Mouse (Mus musculus) ovary, adult 18-20 months (tissue): ENCODE measurements around the gene Zbed6.

ENCODE experiments used
- DNase-seq: peaks from one replicate; pipeline ENCODE4 v3.0.0; 2022; ENCODE audit warnings: low spot score, mixed read lengths

The Zbed6 gene

DNA sequence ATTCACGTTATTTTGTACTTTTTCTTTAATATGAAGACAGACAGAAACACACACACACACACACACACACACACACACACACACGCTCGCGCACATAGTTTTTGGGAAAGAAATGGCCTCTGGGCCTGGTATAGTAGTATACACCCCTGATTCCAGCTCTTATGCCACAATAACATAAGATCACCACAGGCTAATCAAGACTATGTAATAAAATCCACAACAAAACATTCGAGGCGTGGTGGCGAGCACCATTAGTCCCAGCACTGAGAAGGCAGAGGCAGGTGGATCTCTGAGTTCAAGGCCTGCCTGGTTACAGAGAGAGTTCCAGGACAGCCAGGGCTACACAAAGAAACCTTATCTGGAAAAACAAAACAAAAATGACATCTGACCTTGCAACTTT is 2.3 kb upstream of the Zbed6 start:
- no peak for DNase-seq

- peak; percentile 90 for DNase-seq
These were observed 683 bp upstream of the Zbed6 start, which contains the start of gene Gm38394 for GRCm38 (mm10) chr1:133661203-133661933. TSS of gene Gm38394 (minus strand) at chr1:133661318.

DNA sequence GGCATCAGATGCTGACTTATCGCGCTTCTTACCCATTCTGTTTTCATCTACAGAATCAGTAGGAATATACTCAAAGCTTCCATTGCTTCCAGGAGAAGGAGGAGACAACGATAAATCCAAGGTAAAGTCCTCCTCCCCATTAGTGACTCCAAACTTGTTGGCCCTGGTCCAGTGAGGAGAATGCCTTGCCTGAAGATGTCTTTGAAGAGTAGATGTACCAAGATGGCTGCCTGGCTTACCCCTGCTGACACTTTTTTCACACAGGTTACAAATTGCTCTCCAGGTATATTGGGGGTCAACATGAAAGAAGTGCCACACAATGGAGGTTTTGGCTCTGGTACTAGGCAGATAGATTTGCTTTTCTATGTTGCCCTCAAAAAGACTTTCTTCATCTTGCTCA is 1.8 kb downstream of the Zbed6 start:
- no peak for DNase-seq

GRCm38 (mm10) chr1:133656811-133657210 is 3.9 kb downstream of the Zbed6 start:
- no peak for DNase-seq

- no peak for DNase-seq
These were observed 7.7 kb downstream of the Zbed6 start for GRCm38 (mm10) chr1:133653033-133653432.

- no peak for DNase-seq
These were observed 10.2 kb downstream of the Zbed6 start for GRCm38 (mm10) chr1:133650288-133651055.

DNA sequence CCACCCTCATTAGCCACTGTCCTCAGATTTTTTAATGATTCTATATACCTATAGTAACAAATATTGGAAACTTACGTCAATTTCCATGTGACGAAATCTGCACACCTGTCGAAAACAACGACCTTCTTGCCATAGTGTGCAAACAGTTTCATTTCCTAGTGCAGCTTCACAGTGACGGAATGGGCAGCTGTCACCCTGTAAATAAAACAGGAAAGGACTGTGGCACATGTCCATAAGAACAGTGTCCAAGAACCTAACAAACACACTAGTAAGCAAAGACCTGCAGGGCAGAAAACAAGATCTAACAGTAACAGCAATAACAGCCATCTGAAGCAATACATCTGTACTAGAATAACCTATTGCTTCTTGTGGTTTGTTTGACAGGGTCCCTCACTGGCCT is 15.0 kb downstream of the Zbed6 start:
- DNase-seq, result no peak

- DNase-seq, result no peak
These were observed 19.5 kb downstream of the Zbed6 start for GRCm38 (mm10) chr1:133641163-133641562.

GRCm38 (mm10) chr1:133638517-133638916 is 22.2 kb downstream of the Zbed6 start:
- no peak for DNase-seq

GRCm38 (mm10) chr1:133632168-133632567 is 28.5 kb downstream of the Zbed6 start:
- DNase-seq, result no peak

DNA sequence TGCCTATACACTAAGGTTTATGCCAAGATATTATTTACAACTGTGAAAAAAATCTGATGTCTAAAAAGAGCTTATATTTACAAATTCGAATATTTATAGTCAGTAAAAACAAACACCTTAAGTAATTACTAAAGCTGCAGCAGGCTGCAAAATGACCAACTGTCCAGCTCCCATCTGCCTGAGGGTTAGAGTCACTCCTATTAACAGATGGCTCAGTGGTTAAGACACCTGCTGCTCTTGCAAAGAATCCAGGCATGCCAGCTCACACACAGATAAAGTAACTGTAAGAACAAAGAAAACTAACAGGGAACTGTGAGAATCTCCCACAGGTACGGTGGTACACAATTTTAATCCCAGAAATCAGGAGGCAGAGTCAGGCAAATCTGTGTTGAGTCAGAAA is 35.6 kb downstream of the Zbed6 start:
- no peak for DNase-seq

- DNase-seq, result no peak
These were observed 42.4 kb downstream of the Zbed6 start for GRCm38 (mm10) chr1:133618311-133618710.

DNA sequence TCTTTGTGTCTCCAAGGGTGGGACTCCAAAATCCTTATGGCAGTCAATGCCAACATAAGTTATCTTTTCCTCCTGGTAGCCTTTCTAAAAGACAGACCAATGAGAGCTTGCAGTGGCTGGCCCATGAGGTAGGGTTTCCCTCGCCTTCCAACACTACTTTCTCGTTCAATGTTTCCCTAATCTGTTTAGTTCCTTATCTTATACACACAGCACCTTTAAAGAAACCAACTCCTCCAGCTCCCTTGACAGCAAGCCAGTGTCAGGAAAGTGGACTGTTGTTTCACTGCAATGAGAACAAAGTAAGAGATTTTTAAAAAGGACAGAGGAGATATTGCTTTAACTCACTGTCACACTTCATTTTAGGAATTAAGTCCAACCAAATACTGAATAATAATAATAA is 42.8 kb downstream of the Zbed6 start:
- DNase-seq, result no peak

- DNase-seq, result no peak
These were observed 46.9 kb downstream of the Zbed6 start for GRCm38 (mm10) chr1:133613817-133614216.

DNA sequence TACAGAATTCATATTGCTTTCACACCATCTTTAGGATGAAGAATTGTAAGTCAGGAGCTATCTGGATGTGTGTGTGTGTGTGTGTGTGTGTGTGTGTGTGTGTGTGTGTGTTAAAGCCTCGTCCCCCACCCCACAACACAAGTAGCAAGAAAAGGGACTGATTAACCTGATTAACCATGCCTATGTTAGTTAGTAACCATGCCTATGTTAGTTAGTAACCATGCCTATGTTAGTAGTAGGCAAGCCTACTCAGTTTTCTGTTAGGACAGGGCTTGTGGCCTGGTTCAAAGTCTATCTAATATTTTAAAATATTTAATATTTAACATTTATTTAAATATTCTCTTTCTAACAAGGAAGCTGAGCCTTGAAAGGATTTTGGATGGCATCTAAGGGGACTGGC is 49.2 kb downstream of the Zbed6 start:
- DNase-seq, result no peak

DNA sequence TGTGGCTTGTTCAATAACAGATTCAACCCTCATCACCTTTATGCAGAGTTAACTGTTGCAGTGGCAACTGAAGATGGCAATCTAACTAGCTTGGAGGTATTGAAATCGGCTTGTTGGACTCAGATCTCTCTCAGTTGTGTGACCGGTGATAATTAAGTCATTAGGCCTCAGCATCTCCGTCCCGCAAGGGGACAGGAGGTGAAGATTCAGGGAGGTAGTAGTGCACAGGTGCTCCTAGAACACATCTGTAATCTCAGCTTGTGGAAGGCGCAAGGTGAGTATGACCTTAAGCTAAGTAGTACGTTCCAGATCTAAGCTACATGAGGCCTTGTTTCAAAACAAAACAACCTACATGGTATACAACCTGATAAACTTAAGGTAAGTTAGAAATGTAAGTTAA is 50.1 kb downstream of the Zbed6 start:
- no peak for DNase-seq

GRCm38 (mm10) chr1:133609771-133610502 is 50.7 kb downstream of the Zbed6 start, which contains the start of gene Snrpe:
TSS of gene Snrpe (minus strand) at chr1:133610291.
- DNase-seq, result peak; percentile 93
